Mouse (Mus musculus): ENCODE data around the gene Myt1. TPM values are rescaled to one million over a fixed set of nuclear protein-coding genes. Genes with fewer than 3 reads are reported as not detected.
A peak's percentile ranks its signal among the peaks of the same experiment; 100 is the strongest.

The Myt1 gene
- total and polyA plus RNA-seq, 2 experiments from 2014 or later, result 6.7 to 55.0 TPM

DNA sequence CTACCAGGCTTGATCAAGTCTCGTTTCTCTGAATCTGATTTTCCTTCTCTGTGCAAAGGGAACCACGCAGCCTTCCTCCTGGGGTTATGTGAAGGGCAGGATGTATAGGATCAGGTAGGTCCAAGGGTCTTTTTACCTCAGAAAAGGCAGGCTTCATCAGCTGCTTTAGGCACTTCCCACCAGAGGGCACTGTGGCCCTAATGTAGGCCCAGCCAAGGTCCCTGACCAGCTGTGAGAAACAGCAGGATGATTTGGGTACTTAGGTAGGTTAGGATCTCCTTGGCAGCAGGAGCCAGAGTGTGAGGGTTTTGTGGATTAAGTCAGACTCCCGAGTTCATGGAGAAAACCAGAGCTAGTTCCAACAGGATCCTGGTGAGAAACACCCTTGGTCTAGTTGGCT lies 40.9 kb upstream of the Myt1 start:
- Histone ChIP-seq H3K36me3 (ENCODE audit: insufficient read depth) (peaks cover 27% of the 10 kb centered on the region), H3K27me3 (ENCODE audit: insufficient read depth, low read length) (no peaks in the 10 kb centered on the region), H3K9ac (no peak overlapping the region), H3K4me1 (ENCODE audit: insufficient read depth) (no peaks in the 10 kb centered on the region), H3K4me2 (ENCODE audit: low read depth) (no peak overlapping the region), H3K9me3 (ENCODE audit: low read length) (no peaks in the 10 kb centered on the region), H3K27ac (ENCODE audit: low read depth, low read length) (no peak overlapping the region), H3K4me3 (ENCODE audit: low read depth, low read length) (no peak overlapping the region)
- DNase-seq (peak; percentile 54), ATAC-seq (peak; percentile 50)
- 15% methylated on average over 3 of the region's 3 CpGs for WGBS
- peak; percentile 78 for TF ChIP-seq CTCF (IDR thresholded peaks at IDR 0.05; ENCODE audit: low read depth)

DNA sequence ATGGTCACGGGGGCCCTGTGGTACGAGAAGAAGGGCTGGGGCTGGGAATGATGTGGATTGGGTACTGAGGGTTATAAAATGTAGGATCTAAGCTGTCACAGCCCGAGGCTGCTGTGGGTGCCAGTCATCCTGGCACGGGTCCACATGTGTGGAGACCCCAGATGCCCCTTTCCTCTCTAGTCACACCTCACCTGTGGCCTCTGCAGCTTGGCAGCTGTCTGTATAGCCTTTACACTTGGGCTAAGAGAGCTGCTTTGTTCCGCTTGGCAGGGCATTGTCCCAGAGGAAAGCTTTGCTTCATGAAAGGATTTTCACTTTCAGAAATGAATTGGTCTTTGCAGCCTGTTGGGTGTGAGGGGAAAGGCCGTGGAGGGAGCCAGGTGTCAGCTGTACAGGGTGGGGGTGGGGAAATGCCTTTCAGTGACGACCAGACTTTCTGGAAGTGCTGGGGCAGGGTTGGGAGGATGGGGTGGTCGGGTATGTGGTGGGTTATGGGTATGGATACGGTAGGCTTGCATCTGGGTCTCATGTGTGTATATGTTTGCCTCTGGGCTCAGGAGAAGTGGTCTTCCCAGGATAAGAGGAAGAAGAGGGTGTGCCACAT lies 35.4 kb upstream of the Myt1 start:
- DNase-seq, result no peak
- Histone ChIP-seq H3K9ac (no peak overlapping the region), H3K4me1 (ENCODE audit: insufficient read depth) (no peaks in the 10 kb centered on the region), H3K27me3 (ENCODE audit: insufficient read depth, low read length) (no peaks in the 10 kb centered on the region), H3K4me3 (ENCODE audit: low read depth, low read length) (no peak overlapping the region), H3K9me3 (ENCODE audit: low read length) (no peaks in the 10 kb centered on the region), H3K4me2 (ENCODE audit: low read depth) (no peak overlapping the region), H3K27ac (ENCODE audit: low read depth, low read length) (no peak overlapping the region), H3K36me3 (ENCODE audit: insufficient read depth) (peaks cover 15% of the 10 kb centered on the region; the same call in 1 of the 2 replicates)
- no peak for TF ChIP-seq CTCF (IDR thresholded peaks at IDR 0.05; ENCODE audit: low read depth)
- 23% methylated on average over 9 of the region's 9 CpGs for WGBS
- peak; percentile 25; the same call in 1 of the 2 replicates for ATAC-seq

- Histone ChIP-seq H3K4me1 (ENCODE audit: insufficient read depth) (no peaks in the 10 kb centered on the region), H3K9me3 (ENCODE audit: low read length) (no peaks in the 10 kb centered on the region), H3K4me2 (ENCODE audit: low read depth) (no peak overlapping the region), H3K27me3 (ENCODE audit: insufficient read depth, low read length) (no peaks in the 10 kb centered on the region), H3K36me3 (ENCODE audit: insufficient read depth) (0 out of 2 replicates have a peak, but pooled peaks cover 8% of the 10 kb centered on the region), H3K4me3 (ENCODE audit: low read depth, low read length) (no peak overlapping the region), H3K27ac (ENCODE audit: low read depth, low read length) (no peak overlapping the region), H3K9ac (no peak overlapping the region)
- no peak for TF ChIP-seq CTCF (IDR thresholded peaks at IDR 0.05; ENCODE audit: low read depth)
- ATAC-seq, result no peak
- DNase-seq, result no peak
- WGBS, result 68% methylated on average over 3 of the region's 3 CpGs
These were observed 33.1 kb upstream of the Myt1 start for GRCm38 (mm10) chr2:181730051-181730450.

DNA sequence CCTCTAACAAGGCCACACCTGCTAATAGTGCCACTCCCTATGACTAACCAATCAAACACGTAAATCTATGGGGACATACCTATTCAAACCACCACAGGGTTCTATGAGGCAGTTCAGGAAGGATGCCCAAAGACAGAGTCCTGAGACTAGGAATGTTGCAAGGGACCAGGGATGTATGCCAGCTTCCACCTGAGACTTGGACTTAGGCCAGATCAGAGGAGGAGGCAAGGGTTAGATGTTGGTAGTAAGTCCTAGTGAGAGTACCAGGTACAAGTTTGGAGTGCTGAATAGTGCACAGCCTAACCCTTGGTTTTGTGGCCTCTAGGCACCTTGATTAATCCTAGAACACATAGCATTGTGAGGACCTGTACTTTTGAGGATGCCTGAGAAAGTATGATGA lies 10.5 kb upstream of the Myt1 start:
- H3K9ac ChIP-seq, result no peak overlapping the region
- no peak for TF ChIP-seq CTCF (IDR thresholded peaks at IDR 0.05; ENCODE audit: low read depth)
- H3K4me2 ChIP-seq (ENCODE audit: low read depth), result no peak overlapping the region
- H3K36me3 ChIP-seq (ENCODE audit: insufficient read depth), result no peaks in the 10 kb centered on the region
- no peaks in the 10 kb centered on the region for H3K27me3 ChIP-seq (ENCODE audit: insufficient read depth, low read length)
- no peaks in the 10 kb centered on the region for H3K9me3 ChIP-seq (ENCODE audit: low read length)
- 84% methylated on average over 1 of the region's 1 CpGs for WGBS
- no peak overlapping the region for H3K27ac ChIP-seq (ENCODE audit: low read depth, low read length)
- H3K4me1 ChIP-seq (ENCODE audit: insufficient read depth), result no peaks in the 10 kb centered on the region
- ATAC-seq (no peak), DNase-seq (no peak)
- H3K4me3 ChIP-seq (ENCODE audit: low read depth, low read length), result no peak overlapping the region

GRCm38 (mm10) chr2:181758147-181758725 lies 4.9 kb upstream of the Myt1 start:
- DNase-seq (no peak), ATAC-seq (no peak)
- Histone ChIP-seq H3K4me1 (ENCODE audit: insufficient read depth) (peaks cover 11% of the 10 kb centered on the region), H3K4me3 (ENCODE audit: low read depth, low read length) (no peak overlapping the region), H3K4me2 (ENCODE audit: low read depth) (no peak overlapping the region), H3K9ac (no peak overlapping the region), H3K36me3 (ENCODE audit: insufficient read depth) (no peaks in the 10 kb centered on the region), H3K27me3 (ENCODE audit: insufficient read depth, low read length) (no peaks in the 10 kb centered on the region), H3K9me3 (ENCODE audit: low read length) (no peaks in the 10 kb centered on the region), H3K27ac (ENCODE audit: low read depth, low read length) (no peak overlapping the region)
- TF ChIP-seq CTCF (IDR thresholded peaks at IDR 0.05; ENCODE audit: low read depth), result no peak
- 66% methylated on average over 2 of the region's 2 CpGs for WGBS

DNA sequence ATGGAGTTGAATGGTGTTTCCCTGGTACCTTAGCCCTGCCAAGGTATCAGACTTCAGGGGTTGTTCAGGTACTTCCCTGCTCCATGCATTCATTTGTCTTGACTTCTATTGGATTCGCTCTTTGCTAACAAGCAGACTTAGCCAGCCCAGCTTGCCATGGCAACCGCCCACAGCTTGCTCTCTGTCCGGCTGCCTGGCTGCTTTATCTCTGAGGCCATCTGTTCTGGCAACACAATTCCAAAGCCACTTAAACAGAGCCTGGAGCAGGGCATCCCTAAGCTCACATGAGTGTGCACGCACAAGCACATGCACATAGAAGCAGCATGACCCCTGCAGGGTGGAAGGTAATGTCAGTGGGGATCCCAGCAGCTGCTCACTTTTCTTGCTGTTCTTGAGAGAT lies 4.1 kb upstream of the Myt1 start:
- Histone ChIP-seq H3K4me1 (ENCODE audit: insufficient read depth) (peaks cover 18% of the 10 kb centered on the region), H3K36me3 (ENCODE audit: insufficient read depth) (no peaks in the 10 kb centered on the region), H3K4me3 (ENCODE audit: low read depth, low read length) (no peak overlapping the region), H3K9me3 (ENCODE audit: low read length) (no peaks in the 10 kb centered on the region), H3K27me3 (ENCODE audit: insufficient read depth, low read length) (no peaks in the 10 kb centered on the region), H3K4me2 (ENCODE audit: low read depth) (no peak overlapping the region), H3K27ac (ENCODE audit: low read depth, low read length) (no peak overlapping the region), H3K9ac (no peak overlapping the region)
- ATAC-seq, result peak; percentile 86
- 12% methylated on average over 4 of the region's 4 CpGs for WGBS
- TF ChIP-seq CTCF (IDR thresholded peaks at IDR 0.05; ENCODE audit: low read depth), result no peak
- peak; percentile 74 for DNase-seq

DNA sequence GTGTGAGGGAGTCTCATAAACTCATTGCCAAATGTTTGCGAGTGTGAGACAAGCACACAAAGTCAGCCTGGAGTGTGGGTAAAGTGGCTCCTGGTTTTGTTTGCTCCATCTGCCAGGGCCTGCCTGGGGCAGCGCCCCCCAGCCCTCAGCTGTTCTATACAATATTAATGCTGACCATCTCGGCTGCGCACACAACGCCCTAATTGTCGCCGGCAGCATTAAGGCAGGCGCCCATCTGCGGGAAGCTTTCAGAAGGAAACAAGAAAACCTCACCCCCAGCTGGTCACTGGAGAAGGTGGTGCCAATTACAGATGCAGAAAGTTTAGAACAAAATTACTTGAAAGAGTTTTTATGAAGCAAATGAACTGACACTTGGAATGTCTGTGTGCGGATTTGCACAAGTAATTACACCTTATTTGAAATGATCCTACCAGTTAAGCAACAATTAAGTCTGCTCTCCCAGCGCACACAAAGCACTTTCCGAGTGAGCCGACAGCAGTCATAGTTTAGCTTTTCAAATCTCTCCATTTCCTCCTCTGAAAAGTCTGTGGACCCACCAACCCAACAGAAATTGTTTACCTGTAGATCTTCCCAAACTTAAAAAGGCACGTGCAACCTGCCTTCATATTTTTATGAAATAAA lies 875 bp downstream of the Myt1 start:
- Histone ChIP-seq H3K36me3 (ENCODE audit: insufficient read depth) (no peaks in the 10 kb centered on the region), H3K9ac (peak overlapping the region; percentile 19; the same call in 1 of the 2 replicates), H3K4me3 (ENCODE audit: low read depth, low read length) (peak overlapping the region; percentile 3; the same call in 1 of the 2 replicates), H3K27me3 (ENCODE audit: insufficient read depth, low read length) (no peaks in the 10 kb centered on the region), H3K27ac (ENCODE audit: low read depth, low read length) (peak overlapping the region; percentile 66), H3K4me1 (ENCODE audit: insufficient read depth) (peaks cover 20% of the 10 kb centered on the region), H3K4me2 (ENCODE audit: low read depth) (peak overlapping the region; percentile 26), H3K9me3 (ENCODE audit: low read length) (no peaks in the 10 kb centered on the region)
- TF ChIP-seq CTCF (IDR thresholded peaks at IDR 0.05; ENCODE audit: low read depth), result no peak
- ATAC-seq, result peak; percentile 3; the same call in 1 of the 2 replicates
- WGBS, result 4% methylated on average over 14 of the region's 14 CpGs
- peak; percentile 33 for DNase-seq
